Mouse (Mus musculus) heart, embryonic 16.5 days (tissue): ENCODE data around the gene Dazap1. TPM values are rescaled to one million over a fixed set of nuclear protein-coding genes. Genes with fewer than 3 reads are reported as not detected.

Experiments
- ATAC-seq: fragments of 200-750 bp; cut with Nextera tagmentation; replicated peaks from 2 replicates; pipeline ENCODE4 v1.8.0; 2017; ENCODE audit warnings: moderate number of reproducible peaks; ENCODE audit not compliant: insufficient read depth, low FRiP score; ENCODE audit errors: extremely low read depth
- H3K27ac ChIP-seq: fragments of 300-500 bp; sonication (generic); 2 replicates; pipeline ENCODE4 v1.5.1; 2014; ENCODE audit warnings: mild to moderate bottlenecking, low read length, control low read depth, moderate library complexity
- H3K27me3 ChIP-seq: fragments of 300-500 bp; sonication (generic); 2 replicates; pipeline ENCODE4 v1.6.1; 2014; ENCODE audit warnings: low read length, mixed read lengths; ENCODE audit not compliant: control insufficient read depth, insufficient read depth
- H3K36me3 ChIP-seq: fragments of 300-500 bp; sonication (generic); 2 replicates; pipeline ENCODE4 v1.6.1; 2014; ENCODE audit not compliant: control insufficient read depth, insufficient read depth
- H3K4me1 ChIP-seq: fragments of 300-500 bp; sonication (generic); 2 replicates; pipeline ENCODE4 v1.6.1; 2014; ENCODE audit warnings: low read length, mixed read lengths; ENCODE audit not compliant: control insufficient read depth, insufficient read depth
- H3K4me2 ChIP-seq: fragments of 300-500 bp; sonication (generic); 2 replicates; pipeline ENCODE4 v1.6.1; 2014; ENCODE audit warnings: low read depth, mild to moderate bottlenecking, control low read depth, low read length
- H3K4me3 ChIP-seq: fragments of 300-500 bp; sonication (generic); 2 replicates; pipeline ENCODE4 v1.5.1; 2014; ENCODE audit warnings: mild to moderate bottlenecking, control low read depth, low read length
- H3K9ac ChIP-seq: fragments of 300-500 bp; sonication (generic); 2 replicates; pipeline ENCODE4 v1.6.1; 2014; ENCODE audit warnings: low read length, control low read depth
- H3K9me3 ChIP-seq: fragments of 300-500 bp; sonication (generic); replicated peaks from 2 replicates; pipeline ENCODE4 v1.6.1; 2016; ENCODE audit warnings: low read length; ENCODE audit not compliant: control insufficient read depth
- WGBS: fragments of 180-500 bp; shearing (Covaris S2); extraction: QIAGEN DNeasy Blood & Tissue Kit; methylation state at CpG from one replicate; pipeline ENCODE4 v1.1.7; 2014; 5-methylcytosine and 5-hydroxymethylcytosine counted together
- polyA plus RNA-seq: library from polyadenylated mRNA; unstranded; fragments of >200 nt; fragmentation: Nextera tagmentation; extraction: Ambion mirVana; gene quantifications from 2 replicates; pipeline ENCODE4 v1.2.1, GENCODE M21; 2015

The Dazap1 gene
- polyA plus RNA-seq, 1 experiment from 2014 or later, result 30.7 TPM

DNA sequence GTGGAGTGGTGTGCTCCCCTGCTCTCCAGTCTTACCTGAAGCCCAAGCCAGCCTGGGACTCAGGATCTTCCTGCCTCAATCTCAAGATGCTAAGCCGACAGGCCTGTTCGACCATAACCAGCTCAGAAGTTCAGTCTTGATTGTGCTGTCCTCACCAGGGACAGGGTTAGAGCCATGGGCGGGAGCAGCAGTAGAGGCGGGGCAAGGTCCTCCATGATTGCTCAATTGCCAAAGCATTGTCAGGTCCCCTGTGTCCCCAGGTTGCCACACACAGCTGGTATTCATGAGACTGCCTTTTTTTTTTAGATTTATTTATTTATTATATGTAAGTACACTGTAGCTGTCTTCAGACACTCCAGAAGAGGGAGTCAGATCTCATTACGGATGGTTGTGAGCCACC lies 15.0 kb downstream of the Dazap1 start:
- Histone ChIP-seq H3K27me3 (no peaks in the 10 kb centered on the region), H3K9me3 (no peaks in the 10 kb centered on the region), H3K36me3 (peaks cover 57% of the 10 kb centered on the region), H3K9ac (no peak overlapping the region), H3K4me3 (no peak overlapping the region), H3K4me2 (no peak overlapping the region), H3K4me1 (peaks cover 17% of the 10 kb centered on the region), H3K27ac (no peak overlapping the region)
- ATAC-seq, result no peak
- WGBS, result 91% methylated on average over 5 of the region's 5 CpGs

DNA sequence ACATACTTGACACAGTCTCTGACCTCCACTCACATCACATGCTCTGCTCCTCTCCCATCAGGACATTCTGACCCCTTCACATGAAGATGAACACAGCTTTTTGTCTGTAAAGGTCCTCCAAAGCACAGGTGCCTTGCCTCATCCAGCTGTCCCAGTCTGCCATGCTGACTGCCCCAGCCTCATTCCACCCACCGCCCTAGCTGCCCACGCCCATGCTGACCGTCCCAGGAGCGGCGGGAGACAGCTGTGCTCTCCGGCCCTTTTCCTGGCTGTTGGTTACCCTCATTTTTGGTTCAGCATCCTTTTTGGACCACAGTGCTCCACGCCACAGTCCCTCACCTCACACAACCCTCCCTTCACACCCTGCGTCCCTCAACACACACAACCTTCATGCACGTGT lies 17.1 kb downstream of the Dazap1 start:
- Histone ChIP-seq H3K36me3 (peaks cover 63% of the 10 kb centered on the region), H3K4me3 (no peak overlapping the region), H3K9me3 (no peaks in the 10 kb centered on the region), H3K27me3 (no peaks in the 10 kb centered on the region), H3K9ac (no peak overlapping the region), H3K4me1 (peaks cover 22% of the 10 kb centered on the region), H3K27ac (no peak overlapping the region), H3K4me2 (no peak overlapping the region)
- no peak for ATAC-seq
- WGBS, result 88% methylated on average over 9 of the region's 9 CpGs

DNA sequence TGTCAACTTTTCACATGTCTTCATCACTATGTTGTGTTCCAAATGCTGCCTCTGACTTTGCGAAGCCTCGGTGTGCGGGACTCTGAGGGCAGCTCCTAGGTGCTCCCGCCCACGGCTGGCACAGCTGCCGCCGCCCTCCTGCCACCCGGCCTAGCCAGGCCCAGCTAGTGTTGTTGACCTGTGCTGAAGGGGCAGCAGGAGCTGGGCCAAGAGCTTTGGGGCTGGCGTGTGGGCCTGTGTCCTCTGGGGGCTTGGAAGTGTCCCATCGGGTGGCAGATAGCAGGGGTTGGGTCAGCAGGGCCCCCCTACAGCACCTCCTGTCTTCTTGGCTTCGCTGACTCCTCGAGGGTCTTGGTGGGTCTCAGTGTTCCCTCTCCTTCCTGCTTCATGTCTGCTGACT lies 18.0 kb downstream of the Dazap1 start:
- peaks cover 22% of the 10 kb centered on the region for H3K4me1 ChIP-seq
- H3K4me2 ChIP-seq, result no peak overlapping the region
- 91% methylated on average over 12 of the region's 12 CpGs for WGBS
- peaks cover 71% of the 10 kb centered on the region for H3K36me3 ChIP-seq
- H3K9ac ChIP-seq, result no peak overlapping the region
- no peak overlapping the region for H3K4me3 ChIP-seq
- H3K27ac ChIP-seq, result no peak overlapping the region
- no peaks in the 10 kb centered on the region for H3K9me3 ChIP-seq
- no peaks in the 10 kb centered on the region for H3K27me3 ChIP-seq
- no peak for ATAC-seq

DNA sequence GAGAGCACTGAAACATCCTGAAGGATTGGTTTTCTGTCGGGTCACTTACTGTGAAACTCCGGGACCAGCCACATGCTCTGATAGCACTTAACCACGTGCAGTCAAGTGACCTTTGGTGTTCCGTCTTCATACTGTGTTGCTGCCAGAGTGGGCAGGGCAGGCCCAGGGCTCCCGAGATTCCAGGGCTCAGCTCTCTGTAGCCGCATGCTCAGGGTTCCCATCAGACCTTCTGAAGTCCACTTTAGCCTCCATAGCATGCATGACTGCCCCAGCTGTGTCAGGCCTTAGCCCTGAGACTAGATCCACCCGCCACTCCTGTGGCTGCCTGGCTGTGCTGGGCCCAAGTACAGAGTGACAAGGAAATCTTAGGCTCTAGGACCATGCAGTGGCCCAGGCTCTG lies 20.0 kb downstream of the Dazap1 start:
- Histone ChIP-seq H3K36me3 (peaks cover 72% of the 10 kb centered on the region), H3K4me1 (peaks cover 22% of the 10 kb centered on the region), H3K9ac (peak overlapping the region; percentile 58), H3K4me2 (no peak overlapping the region), H3K9me3 (no peaks in the 10 kb centered on the region), H3K27me3 (no peaks in the 10 kb centered on the region), H3K4me3 (no peak overlapping the region), H3K27ac (peak overlapping the region; percentile 80)
- 47% methylated on average over 7 of the region's 7 CpGs for WGBS
- ATAC-seq, result peak; percentile 51; the same call in 1 of the 2 replicates

DNA sequence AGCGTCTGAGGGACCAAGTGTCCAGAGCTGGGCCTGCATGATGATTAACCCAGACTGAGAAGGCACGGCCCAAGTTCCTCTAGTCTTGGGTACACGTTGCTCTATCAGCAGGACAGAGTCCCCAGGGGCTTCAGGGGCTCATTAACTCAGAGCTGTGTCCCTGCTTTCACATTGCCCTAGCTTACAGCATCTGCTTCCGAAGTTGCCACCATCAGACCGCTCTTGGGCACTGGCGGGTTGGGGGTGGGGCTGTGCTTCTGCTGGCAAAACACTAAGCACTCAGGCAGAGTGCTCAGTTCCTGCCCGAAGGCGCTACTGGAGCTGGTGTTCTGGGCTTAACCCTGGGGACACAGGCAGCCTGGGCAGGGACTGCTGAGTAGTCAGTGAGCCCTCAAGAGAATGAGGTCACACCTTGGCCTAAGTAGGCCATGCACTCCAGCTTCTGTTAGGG lies 20.7 kb downstream of the Dazap1 start:
- 55% methylated on average over 8 of the region's 8 CpGs for WGBS
- H3K36me3 ChIP-seq, result peaks cover 75% of the 10 kb centered on the region
- peak overlapping the region; percentile 58 for H3K9ac ChIP-seq
- H3K4me3 ChIP-seq, result no peak overlapping the region
- no peak; the same call in 1 of the 2 replicates for ATAC-seq
- H3K4me1 ChIP-seq, result peaks cover 22% of the 10 kb centered on the region
- no peak overlapping the region for H3K4me2 ChIP-seq
- H3K27ac ChIP-seq, result peak overlapping the region; percentile 80
- no peaks in the 10 kb centered on the region for H3K27me3 ChIP-seq
- no peaks in the 10 kb centered on the region for H3K9me3 ChIP-seq

DNA sequence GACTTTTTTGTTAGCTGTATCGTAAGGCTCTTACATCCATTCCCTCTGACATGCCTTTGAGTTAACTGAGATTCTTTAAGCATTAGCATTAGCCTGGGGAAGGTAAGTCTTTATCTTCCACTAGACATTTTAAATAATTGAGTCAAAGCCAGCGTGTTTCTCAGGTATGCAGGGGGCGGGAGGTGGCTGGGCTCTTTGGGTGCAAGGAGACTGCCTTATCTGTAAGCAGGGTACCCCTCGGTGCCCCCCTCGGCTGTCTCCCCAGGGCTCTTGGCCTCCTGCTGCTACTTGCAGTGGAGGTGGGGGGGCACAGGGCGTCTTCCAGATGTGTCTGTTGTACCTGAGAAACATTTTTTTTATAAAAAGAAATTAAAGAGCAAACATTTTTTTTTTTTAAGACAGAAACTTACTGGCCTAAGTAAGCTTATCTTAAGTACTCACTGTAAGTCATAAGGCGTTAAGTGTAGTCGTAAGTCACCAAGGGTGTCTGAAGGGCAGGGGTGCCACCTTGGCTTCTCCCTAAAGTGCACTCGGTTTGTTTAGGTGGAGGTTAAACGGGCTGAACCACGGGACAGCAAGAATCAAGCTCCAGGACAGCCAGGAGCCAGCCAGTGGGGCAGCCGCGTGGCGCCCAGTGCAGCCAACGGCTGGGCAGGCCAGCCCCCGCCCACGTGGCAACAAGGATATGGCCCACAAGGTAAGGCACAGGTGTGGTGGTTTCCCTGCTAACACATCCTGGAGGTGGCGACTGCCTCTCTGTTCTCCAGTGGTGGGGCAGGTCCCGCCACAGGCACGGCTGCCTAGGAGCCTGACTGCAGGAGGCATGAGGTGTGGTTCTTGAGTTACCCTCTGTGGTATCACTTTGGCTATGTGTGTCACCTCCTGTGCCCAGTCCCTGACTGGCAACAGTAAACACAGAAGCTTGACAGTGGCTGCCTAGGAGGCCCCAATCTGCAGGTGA lies 21.5 kb downstream of the Dazap1 start:
- H3K4me1 ChIP-seq, result peaks cover 22% of the 10 kb centered on the region
- no peaks in the 10 kb centered on the region for H3K27me3 ChIP-seq
- H3K9ac ChIP-seq, result no peak overlapping the region
- H3K4me3 ChIP-seq, result no peak overlapping the region
- H3K9me3 ChIP-seq, result no peaks in the 10 kb centered on the region
- H3K4me2 ChIP-seq, result no peak overlapping the region
- no peak for ATAC-seq
- peaks cover 72% of the 10 kb centered on the region for H3K36me3 ChIP-seq
- 75% methylated on average over 20 of the region's 20 CpGs for WGBS
- H3K27ac ChIP-seq, result peak overlapping the region; percentile 80

DNA sequence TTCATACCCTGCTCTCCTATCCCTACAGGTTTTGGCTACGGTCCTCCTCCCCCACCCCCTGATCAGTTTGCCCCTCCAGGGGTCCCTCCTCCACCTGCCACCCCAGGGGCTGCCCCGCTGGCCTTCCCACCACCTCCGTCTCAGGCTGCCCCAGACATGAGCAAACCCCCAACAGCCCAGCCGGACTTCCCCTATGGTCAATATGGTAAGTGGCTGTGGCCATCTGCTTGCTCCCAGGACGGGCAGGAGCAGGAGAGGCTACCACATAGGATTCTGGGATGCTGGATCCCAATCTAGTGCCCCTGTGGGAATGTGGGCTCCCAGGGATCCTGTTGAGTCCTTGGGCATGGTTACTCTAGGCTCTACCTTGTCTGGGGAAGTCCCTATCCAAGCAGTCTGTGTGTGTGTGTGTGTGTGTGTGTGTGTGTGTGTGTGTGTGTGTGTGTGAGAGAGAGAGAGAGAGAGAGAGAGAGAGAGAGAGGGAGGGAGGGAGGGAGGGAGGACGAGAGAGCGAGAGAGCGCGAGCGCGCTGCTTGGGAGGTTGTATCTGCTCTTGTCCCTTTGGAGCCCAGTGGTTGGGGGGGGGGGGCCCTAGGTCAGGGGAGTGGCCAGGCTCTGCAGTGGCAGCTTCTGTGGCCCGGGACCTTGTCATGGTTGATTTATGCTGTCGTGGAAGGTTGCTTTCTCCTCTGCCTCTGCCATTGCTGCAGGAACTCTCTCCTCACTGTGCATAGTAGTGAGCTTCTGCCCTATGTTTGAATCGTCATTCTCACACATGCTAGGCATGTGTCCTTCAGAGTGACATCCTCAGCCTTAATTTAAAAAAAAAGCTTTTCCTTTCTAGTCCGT lies 24.2 kb downstream of the Dazap1 start:
- Histone ChIP-seq H3K4me2 (no peak overlapping the region), H3K27me3 (no peaks in the 10 kb centered on the region), H3K9ac (no peak overlapping the region), H3K4me3 (no peak overlapping the region), H3K36me3 (peaks cover 56% of the 10 kb centered on the region), H3K27ac (no peak overlapping the region), H3K4me1 (peaks cover 20% of the 10 kb centered on the region), H3K9me3 (no peaks in the 10 kb centered on the region)
- ATAC-seq, result no peak
- WGBS, result 82% methylated on average over 15 of the region's 15 CpGs

DNA sequence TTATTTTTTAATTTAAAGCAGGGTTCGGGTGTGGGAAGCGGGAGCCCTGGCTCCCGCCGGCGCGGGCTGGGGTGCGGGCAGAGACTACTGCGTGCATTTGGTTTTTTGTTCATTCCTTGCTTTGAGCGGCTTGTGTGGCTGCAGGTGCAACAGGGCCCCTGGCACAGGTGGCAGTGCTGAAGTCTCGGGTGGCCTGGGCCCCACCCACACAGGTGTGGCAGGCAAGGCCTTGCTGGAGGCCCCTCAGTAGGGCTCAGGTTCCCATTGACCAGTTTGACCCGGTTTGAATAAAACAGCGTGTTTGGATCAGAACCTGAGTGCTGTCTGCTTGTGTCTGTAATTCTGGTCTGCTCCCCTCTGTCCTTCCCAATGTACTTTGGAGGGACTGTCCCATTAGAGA lies 26.8 kb downstream of the Dazap1 start:
- Histone ChIP-seq H3K4me3 (no peak overlapping the region), H3K27ac (no peak overlapping the region), H3K4me2 (no peak overlapping the region), H3K9ac (no peak overlapping the region), H3K27me3 (no peaks in the 10 kb centered on the region), H3K36me3 (peaks cover 48% of the 10 kb centered on the region), H3K4me1 (peaks cover 3% of the 10 kb centered on the region; the same call in 1 of the 2 replicates), H3K9me3 (no peaks in the 10 kb centered on the region)
- WGBS, result 92% methylated on average over 12 of the region's 12 CpGs
- ATAC-seq, result no peak

DNA sequence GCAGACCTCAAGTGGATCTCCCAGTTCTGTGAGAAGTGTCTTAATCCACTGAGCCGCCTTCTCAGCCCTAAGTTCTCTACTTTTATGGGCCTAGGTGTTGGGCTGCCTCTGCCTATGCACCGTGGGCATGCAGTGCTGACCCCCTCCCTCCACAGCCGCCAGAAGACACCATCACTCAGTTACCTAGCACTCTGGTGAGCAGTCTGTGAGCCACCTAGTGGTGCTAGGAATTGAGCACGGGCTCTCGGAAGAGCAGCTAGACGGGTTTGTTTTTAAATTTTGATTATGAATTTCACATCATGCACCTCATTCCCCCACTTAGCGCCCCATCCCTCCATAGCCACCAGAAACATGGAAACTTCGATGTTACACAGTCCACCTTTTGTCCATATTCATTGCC lies 27.4 kb downstream of the Dazap1 start:
- ATAC-seq, result no peak
- Histone ChIP-seq H3K9me3 (no peaks in the 10 kb centered on the region), H3K4me3 (no peak overlapping the region), H3K9ac (no peak overlapping the region), H3K4me1 (peaks cover 8% of the 10 kb centered on the region), H3K27me3 (no peaks in the 10 kb centered on the region), H3K4me2 (no peak overlapping the region), H3K27ac (no peak overlapping the region), H3K36me3 (peaks cover 47% of the 10 kb centered on the region)
- 68% methylated on average over 8 of the region's 8 CpGs for WGBS
